Mouse (Mus musculus): ENCODE measurements around the gene Abl1. TPM values are rescaled to one million over a fixed set of nuclear protein-coding genes. Genes with fewer than 3 reads are reported as not detected.

The Abl1 gene
- total and polyA plus RNA-seq, 3 experiments: 9.8 to 22.4 (median 15.2) TPM

DNA sequence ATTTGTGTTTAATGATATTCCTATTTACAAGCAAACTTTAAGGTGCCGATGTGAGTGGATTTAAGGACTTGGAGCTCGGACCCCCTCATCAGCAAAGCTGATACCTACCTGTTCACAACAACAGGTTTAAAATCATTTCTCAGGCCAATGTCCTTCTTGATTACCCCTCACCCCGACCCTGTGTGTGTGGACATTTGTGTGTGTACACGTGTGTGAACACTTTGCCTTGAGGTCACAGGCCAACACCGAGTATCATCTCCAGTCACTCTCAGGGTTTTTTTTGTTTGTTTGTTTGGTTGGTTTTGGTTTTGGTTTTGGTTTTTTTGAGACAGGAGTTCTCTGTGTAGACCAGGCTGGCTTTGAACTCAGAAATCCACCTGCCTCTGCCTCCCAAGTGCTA is 62.0 kb downstream of the Abl1 start:
- H3K4me3 ChIP-seq (replicated peaks in 1 of 3; ENCODE audit: low read depth in 2 of 3, low read length in 2 of 3, poor library complexity in 1 of 3): no peak overlapping the region
- H3K79me2 ChIP-seq (replicated peaks; ENCODE audit: control insufficient read depth, extremely low read depth, insufficient read depth, poor library complexity, severe bottlenecking): no peaks in the 10 kb centered on the region
- DNase-seq (ENCODE audit: extremely low read depth): no peak
- in situ Hi-C loops (cut with MboI; ENCODE audit: low pct_ligation_motif_present, low pct_unique_long_range_greater_than_20kb, low sequenced_read_pairs): no loop called here
- H3K27ac ChIP-seq (ENCODE audit: insufficient read depth, low read depth): no peak overlapping the region
- dilution Hi-C loops (cut with MboI; ENCODE audit: extremely low pct_ligation_motif_present, extremely low pct_unique_long_range_greater_than_20kb, low sequenced_read_pairs): no loop called here
- H3K9ac ChIP-seq (ENCODE audit: insufficient read depth, low read depth): no peak overlapping the region
- no peaks in the 10 kb centered on the region for H3K27me3 ChIP-seq (replicated peaks)
- no peaks in the 10 kb centered on the region for H3K4me1 ChIP-seq (ENCODE audit: control insufficient read depth in 1 of 2, insufficient read depth in 2 of 2)
- no peak overlapping the region for H3K4me2 ChIP-seq (ENCODE audit: insufficient read depth, low read depth, poor library complexity, severe bottlenecking)
- TF ChIP-seq ETS1 (conservative IDR thresholded peaks at IDR 0.05; ENCODE audit: low read depth, low read length) (no peak), RAD21 (IDR thresholded peaks at IDR 0.05; ENCODE audit: low read depth, low read length) (no peak), MXI1 (IDR thresholded peaks at IDR 0.05; ENCODE audit: low read depth, low read length) (no peak), ELF1 (IDR thresholded peaks at IDR 0.05; ENCODE audit: low read depth, low read length) (no peak), POLR2AphosphoS2 (IDR thresholded peaks at IDR 0.05; ENCODE audit: low read depth, low read length) (no peak), NRF1 (IDR thresholded peaks at IDR 0.05; ENCODE audit: low read depth, low read length) (no peak), CHD2 (IDR thresholded peaks at IDR 0.05; ENCODE audit: low read length) (no peak)
- H3K36me3 ChIP-seq (replicated peaks in 1 of 2; ENCODE audit: control insufficient read depth in 1 of 2, insufficient read depth in 1 of 2, low read length in 1 of 2): no peaks in the 10 kb centered on the region
- H3K9me3 ChIP-seq (replicated peaks; ENCODE audit: low read length): peaks cover 2% of the 10 kb centered on the region

DNA sequence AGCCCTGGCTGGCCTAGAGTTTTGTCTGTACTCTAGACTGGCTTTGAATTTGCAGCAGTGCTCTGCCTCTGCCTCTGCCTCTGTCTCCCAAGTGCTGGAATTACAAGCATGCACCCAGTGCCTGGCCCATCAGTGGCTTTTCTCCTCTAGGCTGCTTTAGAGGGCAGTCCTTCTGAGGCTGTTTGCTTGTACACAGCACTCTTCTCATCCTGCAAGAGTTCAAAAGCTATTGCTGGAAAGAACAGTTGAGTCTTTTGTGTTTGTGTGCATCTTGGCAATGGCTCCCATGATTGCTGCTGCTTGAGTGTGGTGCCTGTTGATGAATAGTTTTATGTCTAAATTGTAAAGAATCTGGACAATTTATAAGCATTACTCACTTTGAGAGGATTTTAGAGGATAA is 69.3 kb downstream of the Abl1 start:
- Histone ChIP-seq H3K79me2 (replicated peaks; ENCODE audit: control insufficient read depth, extremely low read depth, insufficient read depth, poor library complexity, severe bottlenecking) (no peaks in the 10 kb centered on the region; the same call in 1 of the 2 replicates), H3K36me3 (replicated peaks in 1 of 2; ENCODE audit: control insufficient read depth in 1 of 2, insufficient read depth in 1 of 2, low read length in 1 of 2) (no peaks in the 10 kb centered on the region), H3K4me1 (ENCODE audit: control insufficient read depth in 1 of 2, insufficient read depth in 2 of 2) (peaks cover 4 to 27% of the 10 kb centered on the region in 2 experiments; a peak in 3 of 4 replicates), H3K9ac (ENCODE audit: insufficient read depth, low read depth) (no peak overlapping the region), H3K27ac (ENCODE audit: insufficient read depth, low read depth) (no peak overlapping the region), H3K9me3 (replicated peaks; ENCODE audit: low read length) (peaks cover 2% of the 10 kb centered on the region), H3K4me2 (ENCODE audit: insufficient read depth, low read depth, poor library complexity, severe bottlenecking) (no peak overlapping the region), H3K4me3 (replicated peaks in 1 of 3; ENCODE audit: low read depth in 2 of 3, low read length in 2 of 3, poor library complexity in 1 of 3) (no peak overlapping the region), H3K27me3 (replicated peaks) (no peaks in the 10 kb centered on the region)
- dilution Hi-C loops (cut with MboI; ENCODE audit: extremely low pct_ligation_motif_present, extremely low pct_unique_long_range_greater_than_20kb, low sequenced_read_pairs): no loop called here
- TF ChIP-seq JUND (conservative IDR thresholded peaks at IDR 0.05; ENCODE audit: low read depth, low read length): no peak
- no peak for TF ChIP-seq MAX (IDR thresholded peaks at IDR 0.05; ENCODE audit: low read length)
- no peak for TF ChIP-seq MYC (IDR thresholded peaks at IDR 0.05; ENCODE audit: low read depth, low read length)
- no peak for TF ChIP-seq KAT2A (IDR thresholded peaks at IDR 0.05; ENCODE audit: insufficient replicate concordance, low read length)
- no peak for TF ChIP-seq POLR2A (IDR thresholded peaks at IDR 0.05; ENCODE audit: low read depth, low read length)
- TF ChIP-seq MXI1 (IDR thresholded peaks at IDR 0.05; ENCODE audit: low read depth, low read length): no peak
- in situ Hi-C loops (cut with MboI; ENCODE audit: low pct_ligation_motif_present, low pct_unique_long_range_greater_than_20kb, low sequenced_read_pairs): no loop called here
- DNase-seq (ENCODE audit: extremely low read depth): no peak

DNA sequence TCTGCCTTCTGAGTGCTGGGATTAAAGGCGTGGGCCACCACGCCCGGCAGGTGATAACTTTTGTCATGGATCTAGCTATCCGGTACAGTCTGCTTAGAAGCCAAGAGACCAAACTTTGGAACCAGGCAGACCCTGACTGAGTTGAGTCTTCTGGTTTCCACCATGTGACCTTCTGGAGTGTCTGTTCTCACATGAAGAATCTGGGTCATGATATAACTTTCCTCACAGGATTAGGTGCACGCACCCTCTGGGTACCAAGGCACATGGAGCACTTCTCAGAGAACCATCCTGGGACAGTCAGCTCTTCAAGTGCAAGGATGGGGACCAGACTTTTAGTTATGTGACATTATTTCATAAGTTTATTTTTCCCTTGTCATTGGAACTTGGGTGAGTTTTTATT is 70.8 kb downstream of the Abl1 start:
- Histone ChIP-seq H3K9me3 (replicated peaks; ENCODE audit: low read length) (peaks cover 2% of the 10 kb centered on the region), H3K4me2 (ENCODE audit: insufficient read depth, low read depth, poor library complexity, severe bottlenecking) (no peak overlapping the region), H3K27ac (ENCODE audit: insufficient read depth, low read depth) (no peak overlapping the region), H3K4me3 (replicated peaks in 1 of 3; ENCODE audit: low read depth in 2 of 3, low read length in 2 of 3, poor library complexity in 1 of 3) (no peak overlapping the region), H3K79me2 (replicated peaks; ENCODE audit: control insufficient read depth, extremely low read depth, insufficient read depth, poor library complexity, severe bottlenecking) (no peaks in the 10 kb centered on the region; the same call in 1 of the 2 replicates), H3K27me3 (replicated peaks) (no peaks in the 10 kb centered on the region), H3K4me1 (ENCODE audit: control insufficient read depth in 1 of 2, insufficient read depth in 2 of 2) (peaks cover 6 to 41% of the 10 kb centered on the region in 2 experiments; a peak in 3 of 4 replicates), H3K9ac (ENCODE audit: insufficient read depth, low read depth) (no peak overlapping the region), H3K36me3 (replicated peaks in 1 of 2; ENCODE audit: control insufficient read depth in 1 of 2, insufficient read depth in 1 of 2, low read length in 1 of 2) (no peaks in the 10 kb centered on the region)
- dilution Hi-C loops (cut with MboI; ENCODE audit: extremely low pct_ligation_motif_present, extremely low pct_unique_long_range_greater_than_20kb, low sequenced_read_pairs) (no loop called here), in situ Hi-C loops (cut with MboI; ENCODE audit: low pct_ligation_motif_present, low pct_unique_long_range_greater_than_20kb, low sequenced_read_pairs) (no loop called here)
- TF ChIP-seq PAX5 (IDR thresholded peaks at IDR 0.05; ENCODE audit: low read length) (no peak), CHD1 (IDR thresholded peaks at IDR 0.05; ENCODE audit: low read depth, low read length) (no peak), IRF4 (IDR thresholded peaks at IDR 0.05; ENCODE audit: low read depth, low read length) (no peak), GABPA (IDR thresholded peaks at IDR 0.05; ENCODE audit: insufficient replicate concordance, low read depth, low read length) (no peak), KAT2A (IDR thresholded peaks at IDR 0.05; ENCODE audit: insufficient replicate concordance, low read length) (no peak), POLR2AphosphoS2 (IDR thresholded peaks at IDR 0.05; ENCODE audit: low read depth, low read length) (no peak), ZMIZ1 (IDR thresholded peaks at IDR 0.05; ENCODE audit: low read depth, low read length) (no peak), CHD2 (IDR thresholded peaks at IDR 0.05; ENCODE audit: low read length) (no peak), ETS1 (conservative IDR thresholded peaks at IDR 0.05; ENCODE audit: low read depth, low read length) (no peak), CTCF (conservative IDR thresholded peaks at IDR 0.05 in 1 of 2, IDR thresholded peaks at IDR 0.05 in 1 of 2; ENCODE audit: low read depth in 2 of 2, low read length in 2 of 2) (no peak), MYC (IDR thresholded peaks at IDR 0.05; ENCODE audit: low read depth, low read length) (no peak), BHLHE40 (IDR thresholded peaks at IDR 0.05; ENCODE audit: low read depth, low read length) (no peak), ZC3H11A (IDR thresholded peaks at IDR 0.05; ENCODE audit: low read depth, low read length) (no peak), POLR2A (IDR thresholded peaks at IDR 0.05; ENCODE audit: low read depth, low read length) (no peak), E2F4 (IDR thresholded peaks at IDR 0.05; ENCODE audit: insufficient replicate concordance, low read depth, low read length) (no peak)
- DNase-seq (ENCODE audit: extremely low read depth): no peak

All from CH12.LX (cell line).